Mouse (Mus musculus): ENCODE results near the gene Pld1.

- TF ChIP-seq CTCF (IDR thresholded peaks at IDR 0.05; ENCODE audit: low read depth) (no peak), EP300 (optimal IDR thresholded peaks at IDR 0.05) (no peak)
Observed at GRCm38 (mm10) chr3:28037320-28037932, 98.9 kb downstream of the Pld1 start.
